Mouse (Mus musculus) inflammation-experienced regulatory T-cells, adult 6 months (primary cell): ENCODE results near the gene Mast4. TPM values are rescaled to one million over a fixed set of nuclear protein-coding genes. Genes with fewer than 3 reads are reported as not detected.

Experiments used
- ATAC-seq: one replicate; pipeline ENCODE4 v1.8.0; 2017
- polyA plus RNA-seq, 3 experiments: library from polyadenylated mRNA; unstranded; fragments of 100-300 nt; shearing (Covaris generic); gene quantifications; one replicate each; pipeline ENCODE4 v1.2.1; 2017

Gene Mast4
- polyA plus RNA-seq, 3 experiments from 2014 or later = 9.4 to 30.8 (median 16.1) TPM

- no peak for ATAC-seq
Observed at GRCm38 (mm10) chr13:102856821-102857538, 477.3 kb downstream of the Mast4 start.

DNA sequence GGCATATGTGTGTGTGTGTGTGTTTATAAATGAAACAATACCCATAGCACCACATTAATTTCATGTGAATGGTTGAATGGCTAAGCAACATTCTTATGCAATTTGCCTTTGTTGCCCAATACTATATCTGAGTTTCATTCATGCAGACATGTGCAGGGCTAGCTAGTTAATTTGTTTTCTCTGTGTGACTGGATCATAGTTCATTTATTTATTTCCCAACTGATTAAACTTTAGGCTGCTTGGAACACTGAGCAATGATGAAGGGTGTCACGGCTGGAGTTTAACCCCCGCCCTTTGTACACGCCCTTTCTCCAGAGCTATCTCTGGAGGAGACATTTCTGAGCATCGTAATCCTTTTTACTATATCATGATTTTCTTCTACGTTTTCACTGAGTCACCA is 481.4 kb downstream of the Mast4 start:
- no peak for ATAC-seq

DNA sequence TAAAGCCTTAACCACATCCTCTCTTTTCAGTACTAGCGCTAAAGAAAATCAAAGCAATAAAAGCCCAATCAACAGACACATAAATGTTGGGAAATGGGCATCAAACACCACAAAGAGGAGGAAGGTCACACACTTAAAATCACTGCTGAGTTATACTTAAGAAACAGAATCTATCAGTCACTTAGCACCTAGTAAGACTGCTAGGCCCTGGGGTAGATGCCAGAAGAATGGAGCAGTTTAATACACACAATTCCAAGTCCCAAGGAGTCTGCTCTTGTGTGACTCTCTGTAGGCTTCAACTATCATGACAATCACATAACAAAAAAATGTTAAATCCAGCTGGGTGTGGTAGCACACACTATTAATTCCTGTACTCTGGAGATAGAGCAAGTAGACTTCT is 483.0 kb downstream of the Mast4 start:
- no peak for ATAC-seq

GRCm38 (mm10) chr13:102850594-102850993 is 483.7 kb downstream of the Mast4 start:
- ATAC-seq = no peak

- ATAC-seq = no peak
Observed at GRCm38 (mm10) chr13:102849068-102849467, 485.2 kb downstream of the Mast4 start.

- no peak for ATAC-seq
Observed at GRCm38 (mm10) chr13:102846473-102846872, 487.8 kb downstream of the Mast4 start.

GRCm38 (mm10) chr13:102842715-102843114 is 491.6 kb downstream of the Mast4 start:
- no peak for ATAC-seq

DNA sequence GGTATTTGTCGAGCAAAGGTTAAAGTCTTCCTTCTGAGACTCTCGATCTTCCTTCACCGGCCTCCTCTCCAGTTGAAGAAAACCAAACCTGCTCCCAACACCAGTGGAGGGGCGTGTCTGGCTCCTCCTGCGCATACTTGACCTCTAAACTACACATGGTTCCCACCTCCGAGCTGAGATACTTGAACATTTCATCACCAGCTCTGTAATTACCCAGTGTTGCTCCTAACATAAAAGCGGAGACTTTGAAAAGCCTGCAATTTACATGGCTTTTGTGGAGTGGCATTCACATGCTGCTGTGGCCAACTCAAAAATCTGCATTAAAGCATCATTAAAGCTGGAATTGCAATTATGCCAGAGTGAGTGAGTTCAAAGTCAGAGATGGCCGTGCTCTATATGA is 492.1 kb downstream of the Mast4 start:
- ATAC-seq = no peak

DNA sequence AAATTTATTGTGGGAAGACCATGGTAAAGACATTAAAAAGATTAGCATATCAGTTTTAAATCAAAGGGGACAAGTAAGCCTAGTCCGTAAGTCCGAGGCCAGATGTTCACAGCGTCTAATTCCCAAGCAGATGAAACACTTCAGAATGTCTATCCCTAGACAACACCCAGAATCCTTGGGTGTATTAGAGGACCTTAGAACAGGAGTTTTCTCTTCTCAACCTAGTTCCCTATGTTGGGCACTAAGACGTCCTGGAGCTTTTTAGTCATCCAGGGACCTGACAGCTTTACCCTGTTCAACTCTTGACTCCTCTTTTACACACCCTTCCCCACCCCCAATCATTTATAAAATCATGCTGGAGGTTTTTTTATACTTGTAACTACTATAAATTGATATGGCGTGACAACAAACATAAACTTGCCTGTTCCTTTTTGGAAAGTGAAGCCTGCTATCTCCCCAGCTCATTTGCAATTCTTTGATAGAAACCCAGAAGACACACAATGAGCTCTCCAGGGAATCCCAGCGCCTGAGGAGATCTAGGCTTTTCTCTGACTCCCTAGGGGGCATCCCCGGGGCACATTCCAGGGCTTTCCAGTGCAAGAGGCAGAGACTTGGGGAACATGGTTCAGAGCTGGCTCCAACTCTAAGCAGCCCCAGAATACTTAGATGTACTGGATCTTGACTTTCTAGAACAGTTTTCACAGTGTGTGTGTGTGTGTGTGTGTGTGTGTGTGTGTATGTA is 494.4 kb downstream of the Mast4 start:
- no peak for ATAC-seq

DNA sequence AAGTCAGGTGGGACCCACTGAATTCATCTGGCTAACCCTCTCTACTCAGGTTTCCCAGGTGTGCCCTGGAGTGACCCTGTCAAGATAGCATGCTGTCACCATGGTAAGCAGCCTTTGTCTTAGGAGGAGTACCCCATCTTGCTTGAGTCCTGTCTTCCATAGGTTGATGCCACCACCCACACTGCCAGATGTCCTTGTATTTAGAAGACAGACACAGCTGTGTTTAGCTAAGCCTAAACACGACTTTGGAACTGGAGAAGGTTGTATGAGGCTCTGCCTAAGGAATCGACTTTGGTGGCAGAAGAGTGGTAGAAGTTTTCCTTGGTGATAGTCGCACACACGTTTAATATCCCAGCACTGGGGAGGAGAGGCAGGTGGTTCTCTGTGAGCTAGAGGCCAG is 496.9 kb downstream of the Mast4 start:
- no peak for ATAC-seq

- no peak for ATAC-seq
Observed at GRCm38 (mm10) chr13:102835336-102835735, 499.0 kb downstream of the Mast4 start.

- ATAC-seq = no peak
Observed at GRCm38 (mm10) chr13:102818287-102818686, 516.0 kb downstream of the Mast4 start.

DNA sequence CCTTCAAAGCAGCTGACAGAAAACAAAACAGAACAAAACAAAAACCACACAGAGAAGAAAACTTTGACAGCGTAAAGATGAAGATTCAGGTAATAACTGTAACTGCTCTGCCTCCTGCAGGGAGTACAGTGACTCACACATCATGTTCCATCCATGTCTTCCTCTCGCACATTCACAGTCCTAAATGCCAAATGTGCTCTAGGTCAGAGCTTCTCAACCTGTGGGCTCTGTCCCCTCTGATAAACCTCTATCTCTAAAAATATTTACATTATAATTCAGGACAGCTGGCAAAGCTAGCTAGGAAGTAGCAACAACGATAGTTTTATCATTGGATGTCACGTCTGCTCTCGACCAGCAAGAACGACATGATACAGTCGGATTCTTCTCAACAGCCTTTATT is 517.6 kb downstream of the Mast4 start:
- ATAC-seq = no peak

GRCm38 (mm10) chr13:102815158-102815557 is 519.1 kb downstream of the Mast4 start:
- ATAC-seq = no peak

DNA sequence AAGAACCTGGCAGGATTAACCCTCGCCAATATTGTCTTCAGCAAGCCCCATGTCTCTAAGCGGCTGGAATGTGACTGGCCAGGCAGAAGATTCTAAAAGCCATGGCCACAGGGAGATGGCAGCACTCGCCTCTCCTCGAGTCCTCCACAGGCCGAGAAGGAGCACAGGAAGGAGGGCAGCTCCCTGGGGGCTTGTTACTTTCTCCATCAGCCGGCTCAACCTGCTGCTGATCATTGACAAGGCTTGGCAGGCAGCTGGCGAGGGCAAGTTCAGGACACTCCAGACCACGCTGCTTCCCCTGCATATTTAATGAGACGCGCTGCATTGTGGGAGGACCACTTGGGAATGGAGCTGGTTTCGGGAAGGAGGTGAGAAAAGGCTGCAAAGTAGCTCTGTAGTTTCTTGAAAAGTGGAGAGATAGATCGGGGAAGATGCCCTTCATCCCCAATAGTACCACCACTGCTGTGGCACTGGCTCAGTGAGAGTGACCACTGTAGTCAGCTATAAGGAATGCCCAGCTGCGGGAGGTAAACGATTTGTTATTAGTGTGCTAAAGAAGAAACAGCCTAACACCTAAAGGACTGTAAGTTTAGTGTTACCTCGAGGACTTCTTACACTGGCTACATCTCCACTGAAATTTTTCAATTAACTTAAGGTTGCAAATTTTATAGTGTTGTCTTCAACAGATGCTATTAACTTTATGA is 523.0 kb downstream of the Mast4 start:
- ATAC-seq = no peak

DNA sequence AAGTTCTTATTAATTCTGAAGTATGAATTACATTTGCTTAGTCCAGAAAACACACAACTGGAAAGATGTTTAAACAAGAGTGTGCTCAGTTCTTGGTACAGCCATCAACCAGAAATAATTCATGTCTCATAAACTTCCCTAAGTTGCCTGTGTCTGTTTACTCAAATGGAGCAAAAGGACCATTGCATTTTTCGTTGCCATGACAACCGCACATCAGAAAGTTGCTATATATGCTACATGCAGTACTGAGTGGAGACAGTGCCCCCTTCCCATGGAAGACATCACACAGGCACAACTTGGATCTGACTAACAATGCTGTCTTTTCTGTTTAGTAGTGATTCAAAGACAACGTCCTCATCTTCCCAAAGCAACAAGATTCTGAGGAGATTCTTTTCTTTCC is 527.6 kb downstream of the Mast4 start:
- ATAC-seq = no peak

- ATAC-seq = no peak
Observed at GRCm38 (mm10) chr13:102805190-102805589, 529.1 kb downstream of the Mast4 start.

- ATAC-seq = no peak
Observed at GRCm38 (mm10) chr13:102803206-102803605, 531.1 kb downstream of the Mast4 start.

DNA sequence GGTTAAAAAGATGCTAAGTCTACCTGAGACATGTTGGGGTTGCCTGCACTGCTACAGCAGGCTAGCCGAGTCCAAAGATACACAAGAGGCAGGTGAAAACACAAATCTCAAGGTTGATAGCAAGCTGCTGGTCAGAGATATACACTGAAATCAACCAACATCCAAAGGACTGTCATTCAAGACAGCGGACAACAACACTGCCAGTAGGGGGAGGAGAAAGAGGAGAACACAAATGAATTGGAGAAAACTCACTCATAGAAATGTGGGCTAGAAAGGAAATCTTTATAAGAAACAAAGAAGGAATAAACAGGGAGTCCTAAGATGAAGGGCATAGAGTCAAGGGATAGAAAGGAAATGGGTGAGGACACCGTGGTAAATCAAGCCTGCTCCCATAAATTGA is 542.1 kb downstream of the Mast4 start:
- ATAC-seq = no peak

DNA sequence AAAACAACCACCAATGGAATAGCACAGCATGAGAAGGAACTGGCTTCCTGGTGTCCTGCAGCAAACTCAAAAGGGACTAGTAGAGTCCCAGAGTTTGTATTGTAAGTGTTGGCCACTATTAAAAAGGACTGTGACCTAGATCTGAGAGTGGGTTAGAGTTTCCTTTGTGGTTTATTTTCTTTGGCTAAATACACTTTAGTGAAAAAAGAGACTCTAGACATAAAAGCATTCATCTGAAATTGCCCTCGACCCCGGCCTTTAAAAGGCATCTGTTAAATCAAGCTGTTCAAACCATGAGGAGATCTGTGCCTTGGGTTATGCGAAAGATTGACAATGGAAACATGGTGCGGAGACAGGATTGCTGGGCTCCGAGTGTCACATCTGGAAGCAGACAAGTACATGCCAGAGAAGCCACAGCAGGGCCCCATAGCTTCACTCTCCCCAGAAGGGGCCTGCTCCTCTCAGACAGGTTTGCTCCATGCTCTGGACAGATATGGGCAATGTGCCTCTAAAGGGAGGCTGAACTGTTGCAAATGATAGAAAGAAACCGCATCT is 543.6 kb downstream of the Mast4 start:
- no peak for ATAC-seq

DNA sequence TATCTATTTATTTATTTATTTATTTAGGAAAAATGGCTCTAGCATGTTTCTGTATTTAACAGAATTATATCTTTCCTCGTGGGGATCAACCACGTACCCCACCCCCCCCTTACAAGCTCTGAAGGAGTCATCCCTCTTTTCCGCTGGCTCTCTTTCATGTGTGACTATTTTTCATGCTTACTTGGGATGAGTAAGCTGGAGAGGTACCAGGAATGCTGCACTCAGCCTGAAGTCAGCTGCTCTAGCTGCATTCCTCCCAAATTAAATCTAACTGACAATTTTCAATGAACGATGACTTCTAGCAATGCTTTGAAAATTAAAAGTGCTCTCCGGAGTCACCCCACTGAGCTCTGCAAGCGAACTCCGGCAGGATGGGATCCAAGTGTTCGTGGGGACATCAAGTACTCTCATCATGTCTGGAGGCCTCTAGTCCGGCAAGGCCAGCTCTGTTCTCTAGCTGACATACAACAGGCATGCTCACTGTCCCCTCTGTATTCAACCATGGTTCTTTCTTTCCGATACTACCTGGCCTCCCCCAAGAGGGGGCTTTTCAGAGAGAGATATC is 547.5 kb downstream of the Mast4 start:
- ATAC-seq = no peak

GRCm38 (mm10) chr13:102783531-102784310 is 550.6 kb downstream of the Mast4 start:
- no peak for ATAC-seq
